In the genomic region with DNA sequence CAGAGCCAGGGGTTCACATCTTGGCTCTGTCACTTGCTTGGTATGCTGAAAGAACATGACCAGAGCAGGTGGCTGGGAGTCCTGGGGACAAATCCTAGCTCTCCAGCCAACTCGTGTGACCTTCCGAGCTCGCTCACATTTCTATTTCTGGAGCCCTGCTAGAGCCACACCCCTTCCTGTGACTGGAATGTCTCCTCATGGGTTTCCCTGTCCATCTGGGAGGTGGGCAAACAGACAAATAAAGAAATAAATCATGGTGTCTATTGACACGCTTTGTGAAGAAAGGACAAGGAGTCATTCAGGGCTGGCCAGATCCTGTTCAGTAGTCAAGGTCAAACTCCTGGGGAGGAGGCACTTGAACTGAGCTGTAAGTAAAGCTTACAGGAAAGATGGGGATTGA, we compare ENCODE assay signal across 35 mouse cellular contexts. TPM values are rescaled to one million over a fixed set of nuclear protein-coding genes. Genes with fewer than 3 reads are reported as not detected.
A peak's percentile ranks its signal among the peaks of the same experiment; 100 is the strongest.
DNase-seq lines count a peak whose midpoint lies in the region; ATAC-seq and TF ChIP-seq lines count a peak whose summit lies in the region.
"Had no signal": no experiment of that assay in that cellular context is flagged by ENCODE, and none has a peak within 500 bp of the region (broad histone marks: within the 10 kb centered on the region; RNA-seq: fewer than 3 reads in every experiment).

No protein-coding gene starts in this region.

- H3K27me3 ChIP-seq in forebrain, embryonic 16.5 days (replicated peaks; ENCODE audit: control insufficient read depth, insufficient read depth, low read length): no peaks in the 10 kb centered on the region
- H3K27me3 ChIP-seq: embryonic facial prominence, embryonic 13.5 days; forebrain, embryonic 15.5 days; intestine, embryonic 15.5 days had no signal

- H3K9me3 ChIP-seq in ES-E14 (ENCODE audit: control insufficient read depth, insufficient read depth, low read depth, low read length): no peaks in the 10 kb centered on the region
- no peaks in the 10 kb centered on the region for H3K9me3 ChIP-seq in forebrain, embryonic 16.5 days (ENCODE audit: control insufficient read depth, low read length)
- H3K9me3 ChIP-seq: embryonic facial prominence, embryonic 13.5 days; forebrain, embryonic 10.5 days; forebrain, embryonic 15.5 days; hindbrain, embryonic 12.5 days; intestine, embryonic 15.5 days; liver, embryonic 12.5 days had no signal

- in situ Hi-C loops in ES-E14 (cut with MboI; ENCODE audit: low sequenced_read_pairs in 2 of 2, unreplicated experiment in 2 of 2): no loop called here

- no peak overlapping the region for H3K4me3 ChIP-seq in ES-E14 (ENCODE audit: insufficient read depth in 1 of 2, low read depth in 1 of 2, low read length in 2 of 2, poor library complexity in 1 of 2, severe bottlenecking in 1 of 2)
- no peak overlapping the region for H3K4me3 ChIP-seq in forebrain, embryonic 16.5 days (replicated peaks; ENCODE audit: low read length)
- H3K4me3 ChIP-seq: embryonic facial prominence, embryonic 13.5 days; forebrain, embryonic 10.5 days; forebrain, embryonic 15.5 days; hindbrain, embryonic 12.5 days; intestine, embryonic 15.5 days; liver, embryonic 12.5 days had no signal

- peak overlapping the region; percentile 67 for H3K27ac ChIP-seq in ES-E14 (ENCODE audit: insufficient read depth, low read depth, low read length, poor library complexity, severe bottlenecking)
- no peak overlapping the region for H3K27ac ChIP-seq in forebrain, embryonic 16.5 days (ENCODE audit: low read length)
- H3K27ac ChIP-seq: embryonic facial prominence, embryonic 13.5 days; forebrain, embryonic 10.5 days; forebrain, embryonic 15.5 days; hindbrain, embryonic 12.5 days; hindbrain, postnatal 0 days; intestine, embryonic 15.5 days; kidney, postnatal 0 days; liver, embryonic 12.5 days; stomach, postnatal 0 days had no signal

- H3K4me2 ChIP-seq in forebrain, embryonic 16.5 days (ENCODE audit: low read length): no peak overlapping the region
- H3K4me2 ChIP-seq: embryonic facial prominence, embryonic 13.5 days; forebrain, embryonic 15.5 days; hindbrain, embryonic 12.5 days; intestine, embryonic 15.5 days; liver, embryonic 12.5 days; midbrain, embryonic 11.5 days had no signal

- peak; percentile 12 to 44 for DNase-seq in gastrocnemius, adult 8-10 months (ENCODE audit: low spot score in 2 of 2)
- no peak for DNase-seq in gastrocnemius, postnatal 14 days
- peak; percentile 17 to 32 for DNase-seq in heart, adult 9 months (ENCODE audit: low spot score in 2 of 2)
- DNase-seq in heart, postnatal 25 days (ENCODE audit: low spot score): no peak
- DNase-seq in ES-E14 (ENCODE audit: low read depth, low spot score): no peak
- DNase-seq in adrenal gland, postnatal 25 days: no peak
- DNase-seq: adrenal gland, adult 2 months; B cell, adult 2 months; cerebellum, adult 9-10 months; kidney, adult 2 months; kidney, postnatal 4 days; layer of hippocampus, postnatal 36 days; left cerebral cortex, postnatal 4 days; liver, postnatal 0 days; lung, postnatal 36 days; right cerebral cortex, postnatal 25 days; thymus, adult 18-20 months; thymus, postnatal 25 days had no signal

- intact Hi-C loops in gastrocnemius, postnatal 14 days (cut with DNase I; ENCODE audit: low total_unique reads): no loop called here
- intact Hi-C loops in heart, postnatal 25 days (cut with DNase I): no loop called here

- ATAC-seq in forebrain, embryonic 16.5 days: no peak
- ATAC-seq: activated CD4-positive, CD25-positive, alpha-beta regulatory T cell, adult 4 months; forebrain, embryonic 15.5 days; hindbrain, postnatal 0 days; intestine, embryonic 15.5 days; liver, embryonic 12.5 days; liver, postnatal 0 days; midbrain, embryonic 16.5 days had no signal

- H3K9ac ChIP-seq in ES-E14 (ENCODE audit: insufficient read depth, low read depth, low read length, poor library complexity, severe bottlenecking): no peak overlapping the region
- no peak overlapping the region for H3K9ac ChIP-seq in forebrain, embryonic 16.5 days (replicated peaks; ENCODE audit: low read depth, low read length)
- H3K9ac ChIP-seq: embryonic facial prominence, embryonic 13.5 days; forebrain, embryonic 15.5 days; hindbrain, embryonic 12.5 days; intestine, embryonic 15.5 days; liver, embryonic 12.5 days; liver, postnatal 0 days had no signal

- H3K4me1 ChIP-seq in ES-E14 (ENCODE audit: control insufficient read depth in 2 of 2, insufficient read depth in 2 of 2, low read length in 2 of 2, poor library complexity in 1 of 2): peaks cover 20 to 44% of the 10 kb centered on the region in 2 experiments
- H3K4me1 ChIP-seq in forebrain, embryonic 16.5 days (replicated peaks; ENCODE audit: control insufficient read depth, insufficient read depth, low read length): peaks cover 31% of the 10 kb centered on the region
- H3K4me1 ChIP-seq: intestine, embryonic 15.5 days; liver, embryonic 12.5 days had no signal

- H3K36me3 ChIP-seq in ES-E14 (ENCODE audit: control insufficient read depth, insufficient read depth, low read length, poor library complexity, severe bottlenecking): no peaks in the 10 kb centered on the region
- no peaks in the 10 kb centered on the region for H3K36me3 ChIP-seq in forebrain, embryonic 16.5 days (ENCODE audit: control insufficient read depth, insufficient read depth)
- H3K36me3 ChIP-seq: embryonic facial prominence, embryonic 13.5 days; forebrain, embryonic 10.5 days; forebrain, embryonic 15.5 days; hindbrain, embryonic 12.5 days; intestine, embryonic 15.5 days; liver, embryonic 12.5 days had no signal

- WGBS in forebrain, embryonic 16.5 days: 74% methylated on average over 4 of the region's 4 CpGs

TF ChIP-seq in ES-E14, 5 proteins besides CTCF, POLR2A, EP300 and RAD21:
- no peak for TF ChIP-seq HCFC1 (IDR thresholded peaks at IDR 0.05; ENCODE audit: borderline replicate concordance, insufficient read depth, low read length)
- TF ChIP-seq MAFK (IDR thresholded peaks at IDR 0.05; ENCODE audit: insufficient read depth, low read depth, low read length): no peak
- no peak for TF ChIP-seq ZC3H11A (IDR thresholded peaks at IDR 0.05; ENCODE audit: borderline replicate concordance, low read depth, low read length)
- TF ChIP-seq ZNF384 (IDR thresholded peaks at IDR 0.05; ENCODE audit: low read depth, low read length): no peak
- no peak for TF ChIP-seq CHD2 (IDR thresholded peaks at IDR 0.05; ENCODE audit: low read depth, low read length)

RNA-seq across cellular contexts. Expression of a gene that starts 41.0 kb away (rescaled TPM):
- 1 to 10 TPM; 1.6 to 4.2 (median 3.0) TPM for total RNA-seq in gastrocnemius, adult 8-10 months (2022)
- 1 to 10 TPM; 3.1 to 4.8 TPM for total RNA-seq in gastrocnemius, postnatal 14 days (2021)
- total RNA-seq in heart, postnatal 25 days (2021): under 1 TPM; 0.67 to 0.83 TPM
- total RNA-seq in ES-E14 (2012; rRNA removed): 0.05 and 0.09 TPM in 2 replicates
- total RNA-seq in adrenal gland, postnatal 25 days (2021): 0.86 and 1.2 TPM in 2 replicates
- 29.5 and 41.0 TPM in 2 replicates for polyA plus RNA-seq in forebrain, embryonic 16.5 days (2015; fragmentation: Nextera tagmentation; extraction: Ambion mirVana)
- total RNA-seq: common myeloid progenitor, adult 5-6 weeks; megakaryocyte, adult 5-6 weeks; neutrophil, adult 5-6 weeks had no signal
- polyA plus RNA-seq: activated CD4-positive, CD25-positive, alpha-beta regulatory T cell, adult 4 months; kidney, postnatal 0 days; liver, postnatal 0 days; spleen, adult 2 months had no signal

Comparison
In these comparisons a context has a peak if more than half of its experiments do, and no peak if none do; other contexts are left out.
1. DNase-seq: peak in gastrocnemius, adult 8-10 months (2 of 2) and heart, adult 9 months (2 of 2); none in gastrocnemius, postnatal 14 days (single experiment), heart, postnatal 25 days (single experiment), ES-E14 (single experiment) and adrenal gland, postnatal 25 days (single experiment).